Mouse (Mus musculus) limb, embryonic 13.5 days (tissue): ENCODE results near the gene Doc2g. TPM values are rescaled to one million over a fixed set of nuclear protein-coding genes. Genes with fewer than 3 reads are reported as not detected.
"Not testable (repeated sequence)": the region's sequence is repeated elsewhere in the genome, so short reads cannot be mapped to it uniquely, and the experiment has no call there.

Experiments
- ATAC-seq: fragments of 200-750 bp; cut with Nextera tagmentation; 2 replicates; pipeline ENCODE4 v1.8.0; 2017; ENCODE audit warnings: low read depth, moderate number of reproducible peaks, moderate TSS enrichment; ENCODE audit not compliant: low FRiP score
- H3K27ac ChIP-seq: fragments of 300-500 bp; sonication (generic); 2 replicates; pipeline ENCODE4 v1.5.1; 2015; ENCODE audit warnings: inconsistent platforms, mild to moderate bottlenecking, moderate library complexity
- H3K27me3 ChIP-seq: fragments of 300-500 bp; sonication (generic); 2 replicates; pipeline ENCODE4 v1.6.1; 2015; ENCODE audit warnings: mild to moderate bottlenecking, inconsistent platforms
- H3K36me3 ChIP-seq: fragments of 300-500 bp; sonication (generic); 2 replicates; pipeline ENCODE4 v1.6.1; 2015; ENCODE audit warnings: inconsistent platforms, mild to moderate bottlenecking, moderate library complexity
- H3K4me1 ChIP-seq: fragments of 300-500 bp; sonication (generic); 2 replicates; pipeline ENCODE4 v1.6.1; 2015; ENCODE audit warnings: inconsistent platforms
- H3K4me2 ChIP-seq: fragments of 300-500 bp; sonication (generic); replicated peaks from 2 replicates; pipeline ENCODE4 v1.6.1; 2015; ENCODE audit warnings: inconsistent platforms, mild to moderate bottlenecking, moderate library complexity
- H3K4me3 ChIP-seq: fragments of 300-500 bp; sonication (generic); 2 replicates; pipeline ENCODE4 v1.5.1; 2015; ENCODE audit warnings: moderate library complexity, mild to moderate bottlenecking, inconsistent platforms
- H3K9ac ChIP-seq: fragments of 300-500 bp; sonication (generic); 2 replicates; pipeline ENCODE4 v1.6.1; 2015; ENCODE audit warnings: mild to moderate bottlenecking, inconsistent platforms
- H3K9me3 ChIP-seq: fragments of 300-500 bp; sonication (generic); 2 replicates; pipeline ENCODE4 v1.6.1; 2016; ENCODE audit warnings: inconsistent platforms
- WGBS: fragments of 180-500 bp; shearing (Covaris S2); methylation state at CpG from one replicate; pipeline ENCODE4 v1.1.7; 2015; 5-methylcytosine and 5-hydroxymethylcytosine counted together
- polyA plus RNA-seq: library from polyadenylated mRNA; unstranded; fragments of >200 nt; fragmentation: Nextera tagmentation; extraction: Ambion mirVana; gene quantifications from 2 replicates; pipeline ENCODE4 v1.2.1, GENCODE M21; 2015

Doc2g gene
- polyA plus RNA-seq, 1 experiment from 2014 or later = 5.5 TPM

GRCm38 (mm10) chr19:3972229-3972628, 30.9 kb upstream of the Doc2g start, which contains the start of gene Aldh3b2:
Gene Aldh3b2, plus strand, starts transcription at chr19:3972328.
- Histone ChIP-seq H3K4me3 (no peak within 1 kb of the TSS), H3K9me3 (no peaks in the 10 kb centered on the region), H3K27ac (no peak within 1 kb of the TSS), H3K4me1 (peaks cover 5% of the 10 kb centered on the region; the same call in 1 of the 2 replicates), H3K4me2 (no peak within 1 kb of the TSS), H3K27me3 (no peaks in the 10 kb centered on the region), H3K36me3 (no peaks in the 10 kb centered on the region), H3K9ac (no peak within 1 kb of the TSS)
- 17% methylated on average over 9 of the region's 9 CpGs for WGBS
- ATAC-seq = no peak

DNA sequence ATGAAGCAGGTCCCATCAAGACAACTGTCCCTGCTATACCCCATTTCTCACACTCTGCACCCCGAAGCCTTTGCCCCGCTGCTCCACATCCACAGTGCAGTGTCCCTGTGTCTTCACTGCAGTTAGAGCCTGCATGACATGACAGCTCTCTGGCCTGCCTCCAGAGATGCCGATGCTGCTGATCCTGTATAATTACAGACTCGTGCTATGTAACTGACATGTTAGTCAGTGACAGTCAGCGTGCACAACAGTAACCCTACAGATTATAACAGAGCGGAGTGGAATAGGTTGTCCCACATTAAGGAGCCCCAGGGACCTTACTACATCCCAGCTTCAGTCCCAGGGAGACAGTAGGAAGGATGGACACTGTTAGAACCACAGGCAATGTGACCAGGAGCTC, 28.5 kb upstream of the Doc2g start:
- not testable (repeated sequence) for H3K9ac ChIP-seq, H3K4me2 ChIP-seq, H3K27me3 ChIP-seq, H3K4me1 ChIP-seq, ATAC-seq, H3K9me3 ChIP-seq, H3K27ac ChIP-seq, H3K36me3 ChIP-seq, H3K4me3 ChIP-seq
- 80% methylated on average over 6 of the region's 6 CpGs for WGBS

GRCm38 (mm10) chr19:3975866-3976265, 27.2 kb upstream of the Doc2g start:
- no peaks in the 10 kb centered on the region for H3K9me3 ChIP-seq
- peaks cover 9% of the 10 kb centered on the region; the same call in 1 of the 2 replicates for H3K4me1 ChIP-seq
- H3K9ac ChIP-seq = no peak overlapping the region
- H3K4me2 ChIP-seq = no peak overlapping the region
- H3K27ac ChIP-seq = no peak overlapping the region
- H3K27me3 ChIP-seq = no peaks in the 10 kb centered on the region
- no peaks in the 10 kb centered on the region for H3K36me3 ChIP-seq
- ATAC-seq = no peak
- no peak overlapping the region for H3K4me3 ChIP-seq
- WGBS = 64% methylated on average over 2 of the region's 2 CpGs

GRCm38 (mm10) chr19:3980309-3980708, 22.8 kb upstream of the Doc2g start:
- H3K36me3 ChIP-seq = no peaks in the 10 kb centered on the region
- H3K27ac ChIP-seq = no peak overlapping the region
- H3K27me3 ChIP-seq = no peaks in the 10 kb centered on the region
- H3K9ac ChIP-seq = 0 out of 2 replicates have a peak overlapping the region, but pooled peaks have one; percentile 21
- no peak overlapping the region for H3K4me2 ChIP-seq
- 12% methylated on average over 4 of the region's 4 CpGs for WGBS
- peak; percentile 50 for ATAC-seq
- peaks cover 19% of the 10 kb centered on the region for H3K4me1 ChIP-seq
- no peak overlapping the region for H3K4me3 ChIP-seq
- no peaks in the 10 kb centered on the region for H3K9me3 ChIP-seq

DNA sequence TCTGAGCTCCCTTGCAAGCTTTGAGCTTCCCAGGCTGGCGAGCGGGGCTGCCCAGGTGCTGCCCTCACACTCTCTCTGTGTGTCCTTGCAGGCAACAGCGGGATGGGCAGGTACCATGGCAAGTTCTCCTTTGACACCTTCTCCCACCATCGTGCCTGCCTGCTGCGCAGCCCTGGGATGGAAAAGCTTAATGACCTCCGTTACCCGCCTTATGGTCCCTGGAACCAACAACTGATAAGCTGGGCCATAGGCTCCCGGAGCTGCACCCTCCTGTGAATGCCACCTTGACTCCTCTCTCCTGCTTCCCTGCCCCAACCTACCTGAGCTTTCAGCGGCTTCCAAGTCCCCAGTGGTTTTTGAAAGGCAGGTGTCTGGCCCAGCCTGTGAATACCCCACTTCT, 22.2 kb upstream of the Doc2g start:
- 67% methylated on average over 9 of the region's 9 CpGs for WGBS
- Histone ChIP-seq H3K36me3 (no peaks in the 10 kb centered on the region), H3K27ac (no peak overlapping the region), H3K4me1 (peaks cover 23% of the 10 kb centered on the region), H3K27me3 (no peaks in the 10 kb centered on the region), H3K4me3 (no peak overlapping the region), H3K4me2 (no peak overlapping the region), H3K9ac (no peak overlapping the region), H3K9me3 (no peaks in the 10 kb centered on the region)
- ATAC-seq = no peak

DNA sequence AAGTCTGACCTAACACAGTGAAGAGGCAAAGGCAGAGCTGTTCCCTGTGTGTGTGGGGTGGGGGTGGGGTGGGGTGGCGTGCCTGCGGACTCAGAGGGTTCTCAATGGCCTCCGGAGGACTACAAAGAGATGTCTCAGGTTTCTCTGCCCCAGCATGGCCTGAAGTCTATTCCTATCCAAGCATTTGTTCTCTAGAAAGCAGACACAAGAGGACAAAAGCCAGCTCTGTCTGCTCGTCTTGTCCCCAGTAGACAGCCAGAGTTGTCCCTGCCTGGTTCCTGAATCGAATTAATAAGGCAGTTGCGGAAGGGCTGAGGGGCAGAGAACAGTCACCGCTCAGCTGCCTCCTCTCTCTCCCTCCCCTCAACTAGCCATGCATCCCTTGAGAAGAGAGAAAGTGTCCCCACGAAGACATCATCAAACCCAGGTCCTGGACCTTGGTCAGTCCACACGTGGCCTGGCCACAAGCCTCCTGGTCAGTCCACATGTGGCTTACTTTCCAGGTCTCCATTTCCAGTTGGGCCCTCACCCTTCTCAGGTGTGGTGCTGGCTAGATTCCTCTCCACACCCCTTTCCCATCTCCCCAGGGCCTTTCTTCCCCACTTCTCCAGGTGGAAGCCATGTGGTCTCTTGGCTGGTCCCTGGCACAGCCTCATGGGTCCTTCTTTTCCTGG, 19.4 kb upstream of the Doc2g start:
- ATAC-seq = no peak
- H3K36me3 ChIP-seq = no peaks in the 10 kb centered on the region
- peaks cover 37% of the 10 kb centered on the region for H3K4me1 ChIP-seq
- 45% methylated on average over 9 of the region's 9 CpGs for WGBS
- no peak overlapping the region for H3K4me2 ChIP-seq
- H3K27ac ChIP-seq = peak overlapping the region; percentile 52; the same call in 1 of the 2 replicates
- no peaks in the 10 kb centered on the region for H3K9me3 ChIP-seq
- H3K9ac ChIP-seq = no peak overlapping the region
- no peaks in the 10 kb centered on the region for H3K27me3 ChIP-seq
- no peak overlapping the region for H3K4me3 ChIP-seq

DNA sequence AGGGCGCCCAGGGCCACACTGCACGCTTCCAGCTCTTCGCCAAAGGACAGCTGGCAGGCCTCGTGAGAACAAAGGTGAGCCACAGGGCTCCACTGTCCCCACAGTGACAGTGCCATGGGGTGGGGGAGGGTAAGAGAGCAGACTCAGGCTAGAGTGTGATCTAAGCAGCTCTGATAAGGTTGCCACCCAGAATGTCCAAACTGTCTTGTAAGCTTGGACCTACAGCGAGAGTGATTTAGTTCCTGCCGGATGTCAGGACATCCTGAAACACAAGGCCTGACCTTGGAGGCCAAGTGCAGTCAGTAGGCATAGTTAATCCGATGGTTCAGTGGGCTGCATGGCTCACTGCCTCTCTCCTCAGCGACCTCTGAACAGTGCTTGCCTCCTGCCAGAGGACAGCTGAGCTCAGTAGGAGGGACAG, 17.8 kb upstream of the Doc2g start:
- no peak overlapping the region for H3K4me3 ChIP-seq
- peak overlapping the region; percentile 44; the same call in 1 of the 2 replicates for H3K27ac ChIP-seq
- H3K27me3 ChIP-seq = no peaks in the 10 kb centered on the region
- no peaks in the 10 kb centered on the region for H3K36me3 ChIP-seq
- H3K4me2 ChIP-seq = no peak overlapping the region
- no peaks in the 10 kb centered on the region for H3K9me3 ChIP-seq
- no peak for ATAC-seq
- no peak overlapping the region for H3K9ac ChIP-seq
- 41% methylated on average over 8 of the region's 8 CpGs for WGBS
- peaks cover 34% of the 10 kb centered on the region for H3K4me1 ChIP-seq

DNA sequence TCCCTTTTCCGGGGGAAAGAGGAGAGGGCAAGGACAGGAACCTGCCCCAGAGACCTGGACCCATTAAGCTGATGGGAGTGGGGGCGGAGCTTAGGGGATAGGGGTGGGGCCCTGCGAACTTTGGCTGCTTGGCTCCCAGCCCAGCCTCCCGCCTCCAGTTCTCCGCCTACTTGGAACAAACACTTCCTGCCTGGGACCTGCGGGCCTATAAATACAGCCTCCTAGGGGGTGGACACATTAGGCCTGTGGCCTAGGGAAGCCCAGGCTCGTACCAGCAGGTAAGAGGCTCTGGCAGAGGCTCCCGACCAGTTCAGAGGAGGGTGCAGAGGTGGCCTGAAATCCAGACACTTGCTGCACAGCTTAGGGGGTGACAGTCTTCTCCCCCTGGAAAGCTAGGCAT, 16.8 kb upstream of the Doc2g start, which contains the start of gene Acy3:
Gene Acy3, plus strand, starts transcription at position 237 of the 400 bp plus-strand sequence.
- H3K9ac ChIP-seq = peak within 1 kb of the TSS; percentile 43; the same call in 1 of the 2 replicates
- 5% methylated on average over 8 of the region's 8 CpGs for WGBS
- no peaks in the 10 kb centered on the region for H3K27me3 ChIP-seq
- H3K4me2 ChIP-seq = peak within 1 kb of the TSS; percentile 41
- H3K36me3 ChIP-seq = no peaks in the 10 kb centered on the region
- peaks cover 34% of the 10 kb centered on the region for H3K4me1 ChIP-seq
- no peak within 1 kb of the TSS for H3K4me3 ChIP-seq
- H3K9me3 ChIP-seq = no peaks in the 10 kb centered on the region
- peak within 1 kb of the TSS; percentile 58; the same call in 1 of the 2 replicates for H3K27ac ChIP-seq
- ATAC-seq = peak; percentile 68; the same call in 1 of the 2 replicates

DNA sequence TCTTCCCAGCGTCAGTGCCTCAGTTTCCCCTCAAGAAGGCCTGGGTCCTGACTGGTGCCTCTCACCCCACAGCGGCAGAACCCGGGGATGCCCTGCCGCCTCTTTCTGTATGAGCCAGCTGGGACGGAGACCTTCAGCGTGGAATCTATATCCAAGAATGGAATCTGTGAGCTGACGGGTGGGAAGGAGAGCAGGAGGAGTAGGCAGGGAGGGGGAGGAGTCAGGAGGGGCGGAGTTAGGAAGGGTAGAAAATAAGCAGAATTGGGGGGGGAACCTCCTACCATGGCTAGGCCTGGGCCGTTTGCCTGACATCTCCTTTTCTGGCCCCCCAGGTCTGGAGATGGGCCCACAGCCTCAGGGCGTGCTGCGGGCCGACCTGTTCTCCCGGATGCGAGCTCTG, 15.0 kb upstream of the Doc2g start:
- Histone ChIP-seq H3K4me2 (no peak overlapping the region), H3K36me3 (no peaks in the 10 kb centered on the region), H3K4me3 (no peak overlapping the region), H3K4me1 (peaks cover 34% of the 10 kb centered on the region), H3K9me3 (no peaks in the 10 kb centered on the region), H3K27ac (no peak overlapping the region), H3K27me3 (no peaks in the 10 kb centered on the region), H3K9ac (no peak overlapping the region)
- 86% methylated on average over 14 of the region's 14 CpGs for WGBS
- ATAC-seq = no peak

GRCm38 (mm10) chr19:3988750-3989149, 14.4 kb upstream of the Doc2g start:
- no peak overlapping the region for H3K4me3 ChIP-seq
- H3K27me3 ChIP-seq = no peaks in the 10 kb centered on the region
- no peaks in the 10 kb centered on the region for H3K36me3 ChIP-seq
- H3K9me3 ChIP-seq = no peaks in the 10 kb centered on the region
- peaks cover 32% of the 10 kb centered on the region for H3K4me1 ChIP-seq
- no peak overlapping the region for H3K9ac ChIP-seq
- no peak for ATAC-seq
- no peak overlapping the region for H3K4me2 ChIP-seq
- whole genome bisulfite sequencing = 94% methylated on average over 4 of the region's 4 CpGs
- H3K27ac ChIP-seq = no peak overlapping the region

GRCm38 (mm10) chr19:3990804-3991203, 12.3 kb upstream of the Doc2g start:
- WGBS = 24% methylated on average over 6 of the region's 6 CpGs
- H3K4me1 ChIP-seq = peaks cover 15% of the 10 kb centered on the region
- H3K27me3 ChIP-seq = no peaks in the 10 kb centered on the region
- no peak overlapping the region for H3K4me3 ChIP-seq
- H3K36me3 ChIP-seq = no peaks in the 10 kb centered on the region
- H3K4me2 ChIP-seq = no peak overlapping the region
- no peak overlapping the region for H3K9ac ChIP-seq
- no peaks in the 10 kb centered on the region for H3K9me3 ChIP-seq
- H3K27ac ChIP-seq = no peak overlapping the region
- no peak for ATAC-seq

- Histone ChIP-seq H3K9me3 (no peaks in the 10 kb centered on the region), H3K4me3 (no peak overlapping the region), H3K4me2 (no peak overlapping the region), H3K27me3 (no peaks in the 10 kb centered on the region), H3K36me3 (no peaks in the 10 kb centered on the region), H3K9ac (no peak overlapping the region), H3K27ac (no peak overlapping the region), H3K4me1 (peaks cover 7% of the 10 kb centered on the region)
- no peak for ATAC-seq
- WGBS = 93% methylated on average over 3 of the region's 3 CpGs
Observed at GRCm38 (mm10) chr19:3991562-3991961, 11.6 kb upstream of the Doc2g start.

- no peak overlapping the region for H3K4me3 ChIP-seq
- H3K27ac ChIP-seq = no peak overlapping the region
- no peaks in the 10 kb centered on the region for H3K27me3 ChIP-seq
- H3K4me1 ChIP-seq = peaks cover 3% of the 10 kb centered on the region
- H3K4me2 ChIP-seq = no peak overlapping the region
- 88% methylated on average over 3 of the region's 3 CpGs for WGBS
- no peaks in the 10 kb centered on the region for H3K36me3 ChIP-seq
- H3K9me3 ChIP-seq = no peaks in the 10 kb centered on the region
- H3K9ac ChIP-seq = no peak overlapping the region
- no peak for ATAC-seq
Observed at GRCm38 (mm10) chr19:3991966-3992365, 11.1 kb upstream of the Doc2g start.
